In the genomic region with DNA sequence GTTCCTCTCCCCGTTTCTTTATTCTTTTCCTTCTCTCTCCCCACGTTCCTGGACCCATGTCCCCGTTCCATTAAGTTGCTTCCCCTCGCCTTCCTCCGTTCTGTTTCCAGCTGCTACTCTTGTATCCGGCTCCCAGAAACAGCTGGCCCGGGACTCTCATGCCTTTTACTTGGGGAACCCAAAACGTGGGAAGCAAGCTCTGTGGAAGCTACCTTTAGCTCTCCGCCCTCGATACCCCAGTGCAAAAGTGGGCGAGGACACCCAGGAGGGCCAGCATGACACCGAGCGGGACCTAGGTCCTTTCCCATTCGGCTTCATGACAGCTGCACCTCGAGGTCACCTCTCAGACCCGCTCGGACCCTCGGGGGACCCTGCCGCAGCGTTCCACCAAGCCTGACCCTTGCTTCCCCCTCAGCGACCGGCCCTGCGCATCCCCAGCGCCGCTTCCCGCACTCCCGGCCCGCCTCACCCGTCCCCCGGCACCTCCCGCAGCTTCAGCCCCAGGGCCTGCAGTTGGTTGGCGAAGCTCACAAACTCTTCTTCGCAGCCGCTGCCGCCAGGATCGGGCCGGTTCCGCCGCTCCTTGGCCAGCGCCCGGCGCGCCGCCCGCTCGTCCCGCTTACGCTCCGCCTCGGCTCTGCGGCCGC, we compare ENCODE assay signal across 8 mouse cellular contexts. TPM values are rescaled to one million over a fixed set of nuclear protein-coding genes. Genes with fewer than 3 reads are reported as not detected.
DNase-seq lines count a peak whose midpoint lies in the region; ATAC-seq and TF ChIP-seq lines count a peak whose summit lies in the region.

No protein-coding gene starts in this region.

- no peaks in the 10 kb centered on the region for H3K9me3 ChIP-seq in limb, embryonic 10.5 days (replicated peaks)
- no peaks in the 10 kb centered on the region; the same call in 1 of the 2 replicates for H3K9me3 ChIP-seq in midbrain, embryonic 11.5 days (ENCODE audit: control insufficient read depth, low read length)

- intact Hi-C loops in left cerebral cortex, adult 2 months (cut with DNase I): loop anchor here (10.0 kb wide), 1 partner anchor 372 kb away; no protein-coding TSS in a partner anchor

- TF ChIP-seq POLR2A in bone marrow, adult 2 months (IDR thresholded peaks at IDR 0.05; ENCODE audit: borderline replicate concordance, control insufficient read depth, low read depth, low read length): no peak

- H3K36me3 ChIP-seq in limb, embryonic 10.5 days: peaks cover 23% of the 10 kb centered on the region
- H3K36me3 ChIP-seq in midbrain, embryonic 11.5 days (ENCODE audit: control insufficient read depth, insufficient read depth, low read length): no peaks in the 10 kb centered on the region

- no peaks in the 10 kb centered on the region for H3K27me3 ChIP-seq in limb, embryonic 10.5 days (ENCODE audit: low read depth, poor library complexity, severe bottlenecking)
- no peaks in the 10 kb centered on the region for H3K27me3 ChIP-seq in midbrain, embryonic 11.5 days (ENCODE audit: control insufficient read depth, insufficient read depth, low read length)

- H3K4me1 ChIP-seq in bone marrow, adult 2 months (ENCODE audit: control insufficient read depth, insufficient read depth, low read length): peaks cover 6% of the 10 kb centered on the region; the same call in 1 of the 2 replicates
- peaks cover 13% of the 10 kb centered on the region for H3K4me1 ChIP-seq in limb, embryonic 10.5 days
- peaks cover 5% of the 10 kb centered on the region for H3K4me1 ChIP-seq in midbrain, embryonic 11.5 days (ENCODE audit: control insufficient read depth, insufficient read depth, low read length)

- H3K4me2 ChIP-seq in midbrain, embryonic 11.5 days: peak overlapping the region; percentile 82

- peak overlapping the region; percentile 90 for H3K4me3 ChIP-seq in left cerebral cortex, adult 2 months
- H3K4me3 ChIP-seq in bone marrow, adult 2 months (replicated peaks; ENCODE audit: control insufficient read depth, low read depth, low read length): peak overlapping the region; percentile 87
- peak overlapping the region; percentile 86 for H3K4me3 ChIP-seq in limb, embryonic 10.5 days
- peak overlapping the region; percentile 87 for H3K4me3 ChIP-seq in midbrain, embryonic 11.5 days (ENCODE audit: low read depth, low read length)

- peak overlapping the region; percentile 76 for H3K27ac ChIP-seq in left cerebral cortex, adult 2 months
- peak overlapping the region; percentile 73 for H3K27ac ChIP-seq in bone marrow, adult 2 months (ENCODE audit: control insufficient read depth, insufficient read depth, low read depth, low read length, poor library complexity)
- H3K27ac ChIP-seq in limb, embryonic 10.5 days: peak overlapping the region; percentile 84
- H3K27ac ChIP-seq in midbrain, embryonic 11.5 days (ENCODE audit: low read depth, low read length): peak overlapping the region; percentile 16; the same call in 1 of the 2 replicates

- ATAC-seq in midbrain, embryonic 11.5 days (ENCODE audit: low FRiP score): peak; percentile 62
- no peak for ATAC-seq in activated CD4-positive, CD25-positive, alpha-beta regulatory T cell, adult 4 months

- peak in 1 of 2 experiments; percentile 23 for DNase-seq in left cerebral cortex, adult 2 months (ENCODE audit: extremely low spot score in 1 of 2, low spot score in 2 of 2)
- no peak for DNase-seq in left cerebral cortex, adult 18-20 months (ENCODE audit: low spot score in 2 of 2)
- DNase-seq in gastrocnemius, postnatal 4 days (ENCODE audit: low spot score in 2 of 2): peak; percentile 41 to 48
- DNase-seq in limb, embryonic 10.5 days (ENCODE audit: low spot score): peak; percentile 61
- peak; percentile 91 for DNase-seq in midbrain, embryonic 11.5 days (ENCODE audit: low spot score, missing footprints)
- peak; percentile 20 for DNase-seq in yolk sac, embryonic 10.5 days (ENCODE audit: low spot score)

- H3K9ac ChIP-seq in midbrain, embryonic 11.5 days (ENCODE audit: low read length): peak overlapping the region; percentile 88

- TF ChIP-seq CTCF in left cerebral cortex, adult 2 months (IDR thresholded peaks at IDR 0.05): no peak
- no peak for TF ChIP-seq CTCF in bone marrow, adult 2 months (IDR thresholded peaks at IDR 0.05; ENCODE audit: control insufficient read depth, insufficient read depth, low read length)

- WGBS in bone marrow, adult 2 months: 3% methylated on average over 52 of the region's 52 CpGs
- WGBS in limb, embryonic 10.5 days: 4% methylated on average over 52 of the region's 52 CpGs
- 1% methylated on average over 52 of the region's 52 CpGs for WGBS in midbrain, embryonic 11.5 days

RNA-seq across cellular contexts. Expression of gene Otud3, which starts 0.5 kb away (rescaled TPM):
- 10 to 100 TPM; 20.3 to 20.4 TPM for total RNA-seq in left cerebral cortex, adult 2 months (2021)
- total RNA-seq in left cerebral cortex, adult 18-20 months (2021): 10 to 100 TPM; 14.8 to 17.1 TPM
- 2.9 and 6.3 TPM in 2 replicates for polyA plus RNA-seq in bone marrow, adult 2 months (2011; ENCODE audit: insufficient read depth, insufficient read length, low replicate concordance, missing spikeins)
- 1 to 10 TPM; 6.8 to 7.2 TPM for total RNA-seq in gastrocnemius, postnatal 4 days (2021)
- 3.8 and 4.5 TPM in 2 replicates for polyA plus RNA-seq in limb, embryonic 10.5 days (2016; fragmentation: Nextera tagmentation; extraction: Ambion mirVana)
- polyA plus RNA-seq in midbrain, embryonic 11.5 days (2014; fragmentation: Nextera tagmentation; extraction: Ambion mirVana): 2.7 and 3.0 TPM in 2 replicates
- under 1 TPM in 1 of 2 experiments, not detected in 1; 0.66 TPM for polyA plus RNA-seq in activated CD4-positive, CD25-positive, alpha-beta regulatory T cell, adult 4 months (2017; shearing (Covaris generic))

RNA-seq across cellular contexts. Expression of gene Pla2g2e, which starts 35.5 kb away (rescaled TPM):
- not detected for total RNA-seq in left cerebral cortex, adult 2 months (2021)
- total RNA-seq in left cerebral cortex, adult 18-20 months (2021): not detected
- polyA plus RNA-seq in bone marrow, adult 2 months (2011; ENCODE audit: insufficient read depth, insufficient read length, low replicate concordance, missing spikeins): not detected in 2 replicates
- total RNA-seq in gastrocnemius, postnatal 4 days (2021): not detected
- polyA plus RNA-seq in limb, embryonic 10.5 days (2016; fragmentation: Nextera tagmentation; extraction: Ambion mirVana): 0.20 TPM in 1 of 2 replicates, not detected in the other
- polyA plus RNA-seq in midbrain, embryonic 11.5 days (2014; fragmentation: Nextera tagmentation; extraction: Ambion mirVana): not detected in 2 replicates
- not detected for polyA plus RNA-seq in activated CD4-positive, CD25-positive, alpha-beta regulatory T cell, adult 4 months (2017; shearing (Covaris generic))

RNA-seq across cellular contexts. Expression of gene Gm13030, which starts 39.5 kb away (rescaled TPM):
- total RNA-seq in left cerebral cortex, adult 2 months (2021): not detected
- total RNA-seq in left cerebral cortex, adult 18-20 months (2021): not detected
- polyA plus RNA-seq in bone marrow, adult 2 months (2011; ENCODE audit: insufficient read depth, insufficient read length, low replicate concordance, missing spikeins): not detected in 2 replicates
- not detected for total RNA-seq in gastrocnemius, postnatal 4 days (2021)
- not detected in 2 replicates for polyA plus RNA-seq in limb, embryonic 10.5 days (2016; fragmentation: Nextera tagmentation; extraction: Ambion mirVana)
- polyA plus RNA-seq in midbrain, embryonic 11.5 days (2014; fragmentation: Nextera tagmentation; extraction: Ambion mirVana): not detected in 2 replicates
- not detected for polyA plus RNA-seq in activated CD4-positive, CD25-positive, alpha-beta regulatory T cell, adult 4 months (2017; shearing (Covaris generic))

RNA-seq across cellular contexts. Expression of gene Pla2g5, which starts 50.0 kb away (rescaled TPM):
- total RNA-seq in left cerebral cortex, adult 2 months (2021): 1 to 10 TPM; 4.5 to 4.7 TPM
- total RNA-seq in left cerebral cortex, adult 18-20 months (2021): 1 to 10 TPM; 3.6 to 3.9 TPM
- not detected in 2 replicates for polyA plus RNA-seq in bone marrow, adult 2 months (2011; ENCODE audit: insufficient read depth, insufficient read length, low replicate concordance, missing spikeins)
- 1 to 10 TPM; 2.0 to 4.3 TPM for total RNA-seq in gastrocnemius, postnatal 4 days (2021)
- polyA plus RNA-seq in limb, embryonic 10.5 days (2016; fragmentation: Nextera tagmentation; extraction: Ambion mirVana): 0.15 and 0.30 TPM in 2 replicates
- polyA plus RNA-seq in midbrain, embryonic 11.5 days (2014; fragmentation: Nextera tagmentation; extraction: Ambion mirVana): 0.22 TPM in 1 of 2 replicates, not detected in the other
- not detected for polyA plus RNA-seq in activated CD4-positive, CD25-positive, alpha-beta regulatory T cell, adult 4 months (2017; shearing (Covaris generic))

RNA-seq across cellular contexts. Expression of gene Rnf186, which starts 53.6 kb away (rescaled TPM):
- total RNA-seq in left cerebral cortex, adult 2 months (2021): not detected
- total RNA-seq in left cerebral cortex, adult 18-20 months (2021): not detected
- polyA plus RNA-seq in bone marrow, adult 2 months (2011; ENCODE audit: insufficient read depth, insufficient read length, low replicate concordance, missing spikeins): not detected in 2 replicates
- total RNA-seq in gastrocnemius, postnatal 4 days (2021): not detected
- not detected in 2 replicates for polyA plus RNA-seq in limb, embryonic 10.5 days (2016; fragmentation: Nextera tagmentation; extraction: Ambion mirVana)
- not detected in 2 replicates for polyA plus RNA-seq in midbrain, embryonic 11.5 days (2014; fragmentation: Nextera tagmentation; extraction: Ambion mirVana)
- not detected for polyA plus RNA-seq in activated CD4-positive, CD25-positive, alpha-beta regulatory T cell, adult 4 months (2017; shearing (Covaris generic))

Comparison
In these comparisons a context has a peak if more than half of its experiments do, and no peak if none do; other contexts are left out.
1. DNase-seq: peak in gastrocnemius, postnatal 4 days (2 of 2), limb, embryonic 10.5 days (single experiment), midbrain, embryonic 11.5 days (single experiment) and yolk sac, embryonic 10.5 days (single experiment); none in left cerebral cortex, adult 18-20 months (0 of 2).
2. H3K27ac ChIP-seq: peak in every context shown above with its lines; median percentile 84 in limb, embryonic 10.5 days; 76 in left cerebral cortex, adult 2 months; 73 in bone marrow, adult 2 months; 16 in midbrain, embryonic 11.5 days.
3. Peak in every context shown above with its lines, with median percentiles within 50 percentile points of each other: H3K4me3 ChIP-seq.